Mouse (Mus musculus) CH12.LX (cell line): ENCODE measurements at regions not wholly inside any gene's neighbourhood (a gene's known extent, or its start where the extent isn't known, plus 50 kb on each side); places are given as distances from the start of the nearest gene placed in this dataset.

ENCODE experiments used
- DNase-seq: peaks from one replicate; pipeline ENCODE4 v3.0.0-alpha.2; 2013; ENCODE audit errors: extremely low read depth
- H3K27ac ChIP-seq: 2 replicates; pipeline ENCODE4 v1.5.1; 2012; ENCODE audit warnings: low read depth, mild to moderate bottlenecking, control low read depth, moderate library complexity; ENCODE audit not compliant: insufficient read depth
- H3K27me3 ChIP-seq: replicated peaks from 2 replicates; pipeline ENCODE3; 2012; ENCODE audit warnings: inconsistent platforms
- H3K36me3 ChIP-seq, 2 experiments: replicated peaks in 1 of 2; 2 replicates each; pipeline versions ENCODE3 to v1.6.1; 2012; ENCODE audit warnings: inconsistent platforms in 1 of 2, low read length in 1 of 2, mild to moderate bottlenecking in 1 of 2, mixed read lengths in 1 of 2, moderate library complexity in 1 of 2; ENCODE audit not compliant: control insufficient read depth in 1 of 2, insufficient read depth in 1 of 2
- H3K4me1 ChIP-seq, 2 experiments: 2 replicates each; pipeline ENCODE4 v1.6.1; 2012; ENCODE audit warnings: inconsistent platforms in 1 of 2, moderate library complexity in 1 of 2; ENCODE audit not compliant: insufficient read depth in 2 of 2, control insufficient read depth in 1 of 2
- H3K4me2 ChIP-seq: 2 replicates; pipeline ENCODE4 v1.6.1; 2012; ENCODE audit warnings: low read depth, mild to moderate bottlenecking, control low read depth; ENCODE audit not compliant: poor library complexity, insufficient read depth, severe bottlenecking
- H3K4me3 ChIP-seq, 3 experiments: fragments of 150-350 bp in 1 of 3; sonication (generic) in 1 of 3; replicated peaks in 1 of 3; 2 replicates each; pipeline versions ENCODE3 to v1.5.1; 2011 to 2012; ENCODE audit warnings: low read depth in 2 of 3, low read length in 2 of 3, mild to moderate bottlenecking in 2 of 3, moderate library complexity in 2 of 3, control low read depth in 1 of 3, improper control_type of control experiment in 1 of 3, inconsistent platforms in 1 of 3, mixed read lengths in 1 of 3; ENCODE audit not compliant: poor library complexity in 1 of 3
- H3K79me2 ChIP-seq: replicated peaks from 2 replicates; pipeline ENCODE4 v1.6.1; 2012; ENCODE audit warnings: mild to moderate bottlenecking, moderate library complexity; ENCODE audit not compliant: control insufficient read depth, poor library complexity, insufficient read depth, severe bottlenecking; ENCODE audit errors: extremely low read depth
- H3K9ac ChIP-seq: 2 replicates; pipeline ENCODE4 v1.6.1; 2012; ENCODE audit warnings: low read depth, mild to moderate bottlenecking, control low read depth, moderate library complexity; ENCODE audit not compliant: insufficient read depth
- H3K9me3 ChIP-seq: replicated peaks from 2 replicates; pipeline ENCODE3; 2012; ENCODE audit warnings: low read length, inconsistent platforms, mixed read lengths
- BHLHE40 ChIP-seq: IDR thresholded peaks from 2 replicates; pipeline ENCODE4 v1.6.1; 2011; ENCODE audit warnings: mild to moderate bottlenecking, low read depth, low read length, improper control_type of control experiment
- CHD1 ChIP-seq: IDR thresholded peaks from 2 replicates; pipeline ENCODE4 v1.6.1; 2012; ENCODE audit warnings: low read depth, low read length, improper control_type of control experiment, inconsistent platforms
- CTCF ChIP-seq, 2 experiments: IDR thresholded peaks in 1 of 2; conservative IDR thresholded peaks in 1 of 2; 2 replicates each; pipeline ENCODE4 v1.5.1; 2011 to 2012; ENCODE audit warnings: low read depth in 2 of 2, low read length in 2 of 2, improper control_type of control experiment in 1 of 2, inconsistent platforms in 1 of 2, mild to moderate bottlenecking in 1 of 2, moderate library complexity in 1 of 2
- E2F4 ChIP-seq: IDR thresholded peaks from 2 replicates; pipeline ENCODE4 v1.6.1; 2011; ENCODE audit warnings: low read depth, low read length, improper control_type of control experiment; ENCODE audit not compliant: insufficient replicate concordance
- EP300 ChIP-seq: IDR thresholded peaks from 2 replicates; pipeline ENCODE4 v1.6.1; 2011; ENCODE audit warnings: low read length, improper control_type of control experiment
- GABPA ChIP-seq: IDR thresholded peaks from 2 replicates; pipeline ENCODE4 v1.6.1; 2012; ENCODE audit warnings: low read depth, low read length, improper control_type of control experiment, inconsistent platforms; ENCODE audit not compliant: insufficient replicate concordance
- HCFC1 ChIP-seq: IDR thresholded peaks from 2 replicates; pipeline ENCODE4 v1.6.1; 2012; ENCODE audit warnings: low read depth, mild to moderate bottlenecking, inconsistent platforms, low read length, improper control_type of control experiment
- JUN ChIP-seq: IDR thresholded peaks from 2 replicates; pipeline ENCODE4 v1.6.1; 2011; ENCODE audit warnings: low read depth, mild to moderate bottlenecking, low read length, improper control_type of control experiment, moderate library complexity; ENCODE audit not compliant: insufficient read depth
- JUND ChIP-seq: conservative IDR thresholded peaks from 2 replicates; pipeline ENCODE4 v1.6.1; 2011; ENCODE audit warnings: low read depth, low read length, improper control_type of control experiment
- KAT2A ChIP-seq: IDR thresholded peaks from 2 replicates; pipeline ENCODE4 v1.6.1; 2012; ENCODE audit warnings: low read length, improper control_type of control experiment, inconsistent platforms; ENCODE audit not compliant: insufficient replicate concordance
- MAFK ChIP-seq: IDR thresholded peaks from 2 replicates; pipeline ENCODE4 v1.6.1; 2011; ENCODE audit warnings: low read length, improper control_type of control experiment; ENCODE audit not compliant: insufficient replicate concordance
- MAX ChIP-seq: IDR thresholded peaks from 2 replicates; pipeline ENCODE4 v1.6.1; 2011; ENCODE audit warnings: low read length, improper control_type of control experiment
- MAZ ChIP-seq: IDR thresholded peaks from 2 replicates; pipeline ENCODE4 v1.6.1; 2012; ENCODE audit warnings: low read depth, mild to moderate bottlenecking, inconsistent platforms, low read length, improper control_type of control experiment, moderate library complexity
- MEF2A ChIP-seq: IDR thresholded peaks from 2 replicates; pipeline ENCODE4 v1.6.1; 2014; ENCODE audit warnings: low read depth, mild to moderate bottlenecking, inconsistent platforms, low read length, improper control_type of control experiment, borderline replicate concordance
- MXI1 ChIP-seq: IDR thresholded peaks from 2 replicates; pipeline ENCODE4 v1.6.1; 2011; ENCODE audit warnings: mild to moderate bottlenecking, low read depth, low read length, improper control_type of control experiment
- MYC ChIP-seq: IDR thresholded peaks from 2 replicates; pipeline ENCODE4 v1.6.1; 2011; ENCODE audit warnings: low read depth, mild to moderate bottlenecking, improper control_type of control experiment, low read length
- NELFE ChIP-seq: IDR thresholded peaks from 2 replicates; pipeline ENCODE4 v1.6.1; 2011; ENCODE audit warnings: low read depth, low read length, improper control_type of control experiment
- POLR2A ChIP-seq: IDR thresholded peaks from 2 replicates; pipeline ENCODE4 v1.6.1; 2011; ENCODE audit warnings: low read depth, mild to moderate bottlenecking, improper control_type of control experiment, low read length
- RAD21 ChIP-seq: IDR thresholded peaks from 2 replicates; pipeline ENCODE4 v1.6.1; 2011; ENCODE audit warnings: low read depth, mild to moderate bottlenecking, low read length, improper control_type of control experiment, moderate library complexity
- SIN3A ChIP-seq: IDR thresholded peaks from 2 replicates; pipeline ENCODE4 v1.6.1; 2012; ENCODE audit warnings: low read length, improper control_type of control experiment, inconsistent platforms
- SMC3 ChIP-seq: IDR thresholded peaks from 2 replicates; pipeline ENCODE4 v1.6.1; 2011; ENCODE audit warnings: low read depth, low read length, improper control_type of control experiment
- TBP ChIP-seq: conservative IDR thresholded peaks from 2 replicates; pipeline ENCODE4 v1.6.1; 2011; ENCODE audit warnings: low read depth, low read length, improper control_type of control experiment
- USF1 ChIP-seq: IDR thresholded peaks from 2 replicates; pipeline ENCODE4 v1.6.1; 2014; ENCODE audit warnings: low read depth, mild to moderate bottlenecking, inconsistent platforms, low read length, improper control_type of control experiment
- ZKSCAN1 ChIP-seq: IDR thresholded peaks from 2 replicates; pipeline ENCODE4 v1.6.1; 2012; ENCODE audit warnings: low read depth, inconsistent platforms, low read length, improper control_type of control experiment, borderline replicate concordance
- ZMIZ1 ChIP-seq: IDR thresholded peaks from 2 replicates; pipeline ENCODE4 v1.6.1; 2012; ENCODE audit warnings: low read depth, mild to moderate bottlenecking, inconsistent platforms, low read length, improper control_type of control experiment
- dilution Hi-C: fragments of 300-500 bp; cut with MboI; formaldehyde crosslinking; loops from 2 replicates; pipeline ENCODE4 v1.14.3; 2020; ENCODE audit warnings: low sequenced_read_pairs; ENCODE audit not compliant: extremely low pct_unique_long_range_greater_than_20kb, extremely low pct_ligation_motif_present
- in situ Hi-C: fragments of 300-500 bp; cut with MboI; formaldehyde crosslinking; loops from 3 replicates; pipeline ENCODE4 v1.14.3; 2019; ENCODE audit warnings: low sequenced_read_pairs, low pct_ligation_motif_present, low pct_unique_long_range_greater_than_20kb, mixed read lengths

GRCm38 (mm10) chr7:135911376-135911775 lies 195.2 kb upstream of the Mki67 start:
- in situ Hi-C loops: no loop called here
- no peak for DNase-seq
- Histone ChIP-seq H3K79me2 (no peaks in the 10 kb centered on the region), H3K4me3 (no peak overlapping the region), H3K4me2 (no peak overlapping the region), H3K27ac (no peak overlapping the region), H3K9me3 (no peaks in the 10 kb centered on the region), H3K4me1 (no peaks in the 10 kb centered on the region), H3K27me3 (peaks cover 67% of the 10 kb centered on the region), H3K36me3 (no peaks in the 10 kb centered on the region), H3K9ac (no peak overlapping the region)
- dilution Hi-C loops: no loop called here
- TF ChIP-seq JUND (no peak), CTCF (conservative IDR thresholded peaks at IDR 0.05 in 1 of 2, IDR thresholded peaks at IDR 0.05 in 1 of 2; ENCODE audit: low read depth in 2 of 2, low read length in 2 of 2) (no peak), TBP (no peak), MAZ (no peak), NELFE (no peak), ZKSCAN1 (no peak), MXI1 (no peak), MEF2A (no peak), MAFK (no peak), POLR2A (no peak), MAX (no peak), USF1 (no peak), RAD21 (no peak)

GRCm38 (mm10) chr7:135913923-135914634 lies 197.9 kb upstream of the Mki67 start:
- no peak for TF ChIP-seq ZMIZ1
- TF ChIP-seq MAX: no peak
- no peak for TF ChIP-seq USF1
- TF ChIP-seq SIN3A: no peak
- TF ChIP-seq HCFC1: no peak
- no peak for TF ChIP-seq MYC
- no peak for TF ChIP-seq JUND
- TF ChIP-seq SMC3: no peak
- TF ChIP-seq GABPA: no peak
- TF ChIP-seq NELFE: no peak
- TF ChIP-seq JUN: no peak
- no peak for TF ChIP-seq CHD1
- no peak for TF ChIP-seq MEF2A
- no peak for TF ChIP-seq EP300
- no peak for TF ChIP-seq E2F4
- TF ChIP-seq KAT2A: no peak
- no peak for TF ChIP-seq BHLHE40
- Histone ChIP-seq H3K4me1 (no peaks in the 10 kb centered on the region), H3K79me2 (no peaks in the 10 kb centered on the region), H3K9me3 (no peaks in the 10 kb centered on the region), H3K4me3 (no peak overlapping the region), H3K27me3 (peaks cover 62% of the 10 kb centered on the region), H3K4me2 (no peak overlapping the region), H3K36me3 (no peaks in the 10 kb centered on the region), H3K9ac (no peak overlapping the region), H3K27ac (no peak overlapping the region)
- dilution Hi-C loops (no loop called here), in situ Hi-C loops (no loop called here)
- no peak for DNase-seq
